In genomic region chr7:127022528-127023271, GRCm38 (mm10) we compare ENCODE assay signal across 1 mouse cellular context.
TF ChIP-seq lines count a peak whose summit lies in the region.

No protein-coding gene starts in this region.

TF ChIP-seq in MEL, 35 proteins besides CTCF, POLR2A, EP300 and RAD21:
- TF ChIP-seq MAX (IDR thresholded peaks at IDR 0.05; ENCODE audit: low read length) (no peak), TAL1 (IDR thresholded peaks at IDR 0.05; ENCODE audit: low read length) (no peak), MYC (IDR thresholded peaks at IDR 0.05; ENCODE audit: low read depth, low read length) (no peak), E2F4 (IDR thresholded peaks at IDR 0.05; ENCODE audit: borderline replicate concordance, low read depth, low read length) (no peak), NRF1 (IDR thresholded peaks at IDR 0.05; ENCODE audit: insufficient read depth, low read depth, low read length, poor library complexity, severe bottlenecking) (no peak), MAFK (IDR thresholded peaks at IDR 0.05; ENCODE audit: borderline replicate concordance, low read depth, low read length) (no peak), UBTF (IDR thresholded peaks at IDR 0.05; ENCODE audit: borderline replicate concordance, insufficient read depth, low read depth, low read length) (no peak), BHLHE40 (IDR thresholded peaks at IDR 0.05; ENCODE audit: borderline replicate concordance, low read depth, low read length) (no peak), GATA1 (IDR thresholded peaks at IDR 0.05; ENCODE audit: low read depth, low read length) (no peak), CHD2 (IDR thresholded peaks at IDR 0.05; ENCODE audit: low read length) (no peak), MEF2A (IDR thresholded peaks at IDR 0.05; ENCODE audit: extremely low read depth, insufficient replicate concordance, low read depth, low read length, poor library complexity, severe bottlenecking) (no peak), GABPA (IDR thresholded peaks at IDR 0.05; ENCODE audit: low read depth, low read length) (no peak), ZNF384 (IDR thresholded peaks at IDR 0.05; ENCODE audit: low read depth, low read length) (no peak), RCOR1 (IDR thresholded peaks at IDR 0.05; ENCODE audit: low read depth, low read length) (no peak), KAT2A (conservative IDR thresholded peaks at IDR 0.05; ENCODE audit: low read depth, low read length) (no peak), MAZ (IDR thresholded peaks at IDR 0.05; ENCODE audit: low read depth, low read length) (no peak), ZKSCAN1 (IDR thresholded peaks at IDR 0.05; ENCODE audit: low read depth, low read length) (no peak)
TF ChIP-seq in MEL: peak in this region for 0.
